Comparison of ENCODE assay signal across 19 mouse cellular contexts in the genomic region with DNA sequence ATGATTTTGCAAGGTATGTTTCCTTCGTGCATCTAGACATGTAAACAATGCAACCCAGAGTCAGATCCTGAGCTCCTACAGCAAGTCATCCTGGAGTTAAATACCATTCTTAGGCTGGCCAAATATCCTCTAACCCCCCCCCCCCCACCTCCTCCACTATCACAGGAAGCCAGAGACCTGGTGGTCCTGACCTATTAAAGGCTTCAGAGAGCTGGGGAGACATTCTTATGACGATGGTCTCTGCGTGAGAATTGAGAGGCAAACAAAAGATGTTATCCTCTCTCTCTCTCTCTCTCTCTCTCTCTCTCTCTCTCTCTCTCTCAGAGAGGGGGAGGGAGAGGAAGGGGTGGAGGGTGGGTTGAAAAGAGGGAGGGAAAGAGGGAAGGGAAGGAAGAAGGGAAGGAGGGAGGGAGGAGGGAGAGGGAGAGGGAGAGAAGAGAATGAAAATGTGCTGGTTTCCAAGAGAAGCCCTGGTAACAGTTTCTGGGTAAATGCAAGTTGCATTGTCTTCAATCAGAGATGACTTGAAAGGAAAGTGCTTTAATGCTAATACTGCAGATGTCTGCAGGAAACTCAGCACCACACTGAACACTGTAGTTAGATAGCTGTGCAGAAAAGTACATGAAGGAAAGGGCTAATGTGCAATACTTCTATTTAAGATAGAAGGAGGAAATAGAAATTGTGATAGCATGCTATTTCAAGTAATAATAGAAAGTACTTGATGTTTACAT.
A peak's percentile ranks its signal among the peaks of the same experiment; 100 is the strongest.
DNase-seq lines count a peak whose midpoint lies in the region; ATAC-seq and TF ChIP-seq lines count a peak whose summit lies in the region.
"Had no signal": no experiment of that assay in that cellular context is flagged by ENCODE, and none has a peak within 500 bp of the region (broad histone marks: within the 10 kb centered on the region; RNA-seq: fewer than 3 reads in every experiment).

No protein-coding gene starts in this region.

- no peak overlapping the region for H3K4me3 ChIP-seq in lung, embryonic 14.5 days (ENCODE audit: low read depth, low read length)
- H3K4me3 ChIP-seq in embryonic facial prominence, embryonic 10.5 days = no peak overlapping the region
- H3K4me3 ChIP-seq in hindbrain, embryonic 11.5 days (ENCODE audit: low read depth, low read length) = no peak overlapping the region
- H3K4me3 ChIP-seq in midbrain, embryonic 14.5 days (replicated peaks; ENCODE audit: low read depth, low read length) = no peak overlapping the region
- H3K4me3 ChIP-seq: embryonic facial prominence, embryonic 15.5 days; heart, embryonic 12.5 days; liver, embryonic 13.5 days; stomach, embryonic 15.5 days had no signal

- H3K9ac ChIP-seq in lung, embryonic 14.5 days = no peak overlapping the region
- no peak overlapping the region for H3K9ac ChIP-seq in hindbrain, embryonic 11.5 days (ENCODE audit: low read depth, low read length)
- no peak overlapping the region for H3K9ac ChIP-seq in midbrain, embryonic 14.5 days (replicated peaks; ENCODE audit: low read length)
- H3K9ac ChIP-seq: embryonic facial prominence, embryonic 15.5 days; heart, embryonic 12.5 days; liver, embryonic 13.5 days; stomach, embryonic 15.5 days had no signal

- no peak for TF ChIP-seq CTCF in lung, embryonic 14.5 days (IDR thresholded peaks at IDR 0.05; ENCODE audit: low read depth)

- ATAC-seq in lung, embryonic 14.5 days (ENCODE audit: insufficient read depth) = no peak
- no peak for ATAC-seq in hindbrain, embryonic 11.5 days (ENCODE audit: low FRiP score)
- ATAC-seq in midbrain, embryonic 14.5 days (ENCODE audit: low FRiP score, low TSS enrichment) = peak; percentile 55; the same call in 1 of the 2 replicates

- H3K4me1 ChIP-seq in lung, embryonic 14.5 days (ENCODE audit: insufficient read depth) = peaks cover 5% of the 10 kb centered on the region; the same call in 1 of the 2 replicates
- H3K4me1 ChIP-seq in embryonic facial prominence, embryonic 10.5 days = peaks cover 25% of the 10 kb centered on the region
- H3K4me1 ChIP-seq in hindbrain, embryonic 11.5 days (replicated peaks; ENCODE audit: control insufficient read depth, insufficient read depth, low read length) = no peaks in the 10 kb centered on the region
- H3K4me1 ChIP-seq in midbrain, embryonic 14.5 days (ENCODE audit: control insufficient read depth, insufficient read depth, low read length) = peaks cover 16% of the 10 kb centered on the region
- H3K4me1 ChIP-seq: liver, embryonic 13.5 days; stomach, embryonic 15.5 days had no signal

- H3K27me3 ChIP-seq in lung, embryonic 14.5 days (ENCODE audit: insufficient read depth, low read length) = no peaks in the 10 kb centered on the region
- H3K27me3 ChIP-seq in embryonic facial prominence, embryonic 10.5 days (replicated peaks; ENCODE audit: low read depth, poor library complexity, severe bottlenecking) = no peaks in the 10 kb centered on the region
- H3K27me3 ChIP-seq in hindbrain, embryonic 11.5 days (ENCODE audit: control insufficient read depth, insufficient read depth, low read length) = no peaks in the 10 kb centered on the region
- H3K27me3 ChIP-seq in midbrain, embryonic 14.5 days (ENCODE audit: control insufficient read depth, insufficient read depth, low read length) = no peaks in the 10 kb centered on the region
- H3K27me3 ChIP-seq: embryonic facial prominence, embryonic 15.5 days; heart, embryonic 12.5 days; liver, embryonic 13.5 days; stomach, embryonic 15.5 days had no signal

- no peak for DNase-seq in lung, embryonic 14.5 days
- no peak for DNase-seq in lung, postnatal 14 days
- DNase-seq in embryonic facial prominence, embryonic 10.5 days (ENCODE audit: low spot score) = no peak
- peak; percentile 9 for DNase-seq in hindbrain, embryonic 11.5 days (ENCODE audit: low spot score)
- DNase-seq in midbrain, embryonic 14.5 days = peak; percentile 47
- no peak for DNase-seq in spleen, adult 18-20 months
- no peak for DNase-seq in cerebellum, adult 18-20 months
- no peak for DNase-seq in kidney, postnatal 4 days
- DNase-seq: cerebellum, postnatal 25 days; gastrocnemius, postnatal 36 days; heart, postnatal 4 days; kidney, adult 11 months; kidney, postnatal 14 days; liver, embryonic 13.5 days; lung, postnatal 10 days; thymus, postnatal 14 days had no signal

- 15% methylated on average over 3 of the region's 3 CpGs for WGBS in lung, embryonic 14.5 days
- WGBS in embryonic facial prominence, embryonic 10.5 days = 22% methylated on average over 3 of the region's 3 CpGs
- WGBS in hindbrain, embryonic 11.5 days = 27% methylated on average over 3 of the region's 3 CpGs
- 12% methylated on average over 3 of the region's 3 CpGs for WGBS in midbrain, embryonic 14.5 days

- H3K9me3 ChIP-seq in lung, embryonic 14.5 days (ENCODE audit: low read depth, low read length) = no peaks in the 10 kb centered on the region
- H3K9me3 ChIP-seq in embryonic facial prominence, embryonic 10.5 days = no peaks in the 10 kb centered on the region
- no peaks in the 10 kb centered on the region for H3K9me3 ChIP-seq in hindbrain, embryonic 11.5 days (ENCODE audit: control insufficient read depth, low read length)
- H3K9me3 ChIP-seq in midbrain, embryonic 14.5 days (ENCODE audit: control insufficient read depth, low read length) = no peaks in the 10 kb centered on the region
- H3K9me3 ChIP-seq: embryonic facial prominence, embryonic 15.5 days; heart, embryonic 12.5 days; liver, embryonic 13.5 days; stomach, embryonic 15.5 days had no signal

- 0 out of 2 replicates have a peak overlapping the region, but pooled peaks have one; percentile 67 for H3K27ac ChIP-seq in lung, embryonic 14.5 days (ENCODE audit: low read depth)
- peak overlapping the region; percentile 75 for H3K27ac ChIP-seq in embryonic facial prominence, embryonic 10.5 days (replicated peaks)
- no peak overlapping the region for H3K27ac ChIP-seq in hindbrain, embryonic 11.5 days (ENCODE audit: low read depth, low read length)
- H3K27ac ChIP-seq in midbrain, embryonic 14.5 days (replicated peaks; ENCODE audit: low read depth, low read length) = peak overlapping the region; percentile 60
- H3K27ac ChIP-seq: embryonic facial prominence, embryonic 15.5 days; liver, embryonic 13.5 days; stomach, embryonic 15.5 days had no signal

- no peak overlapping the region for H3K4me2 ChIP-seq in lung, embryonic 14.5 days
- H3K4me2 ChIP-seq in hindbrain, embryonic 11.5 days (replicated peaks; ENCODE audit: low read depth, low read length) = no peak overlapping the region
- peak overlapping the region; percentile 21; the same call in 1 of the 2 replicates for H3K4me2 ChIP-seq in midbrain, embryonic 14.5 days (ENCODE audit: low read length)
- H3K4me2 ChIP-seq: embryonic facial prominence, embryonic 15.5 days; heart, embryonic 12.5 days; liver, embryonic 13.5 days; stomach, embryonic 15.5 days had no signal

- no peaks in the 10 kb centered on the region for H3K36me3 ChIP-seq in lung, embryonic 14.5 days (ENCODE audit: insufficient read depth)
- H3K36me3 ChIP-seq in embryonic facial prominence, embryonic 10.5 days (replicated peaks) = no peaks in the 10 kb centered on the region
- no peaks in the 10 kb centered on the region for H3K36me3 ChIP-seq in hindbrain, embryonic 11.5 days (ENCODE audit: control insufficient read depth, insufficient read depth, low read length)
- no peaks in the 10 kb centered on the region for H3K36me3 ChIP-seq in midbrain, embryonic 14.5 days (ENCODE audit: control insufficient read depth, insufficient read depth, low read length)
- H3K36me3 ChIP-seq: embryonic facial prominence, embryonic 15.5 days; heart, embryonic 12.5 days; liver, embryonic 13.5 days; stomach, embryonic 15.5 days had no signal

Comparison
In these comparisons a context has a peak if more than half of its experiments do, and no peak if none do; other contexts are left out.
1. DNase-seq: peak in hindbrain, embryonic 11.5 days (single experiment) and midbrain, embryonic 14.5 days (single experiment); none in lung, embryonic 14.5 days (single experiment), lung, postnatal 14 days (single experiment), embryonic facial prominence, embryonic 10.5 days (single experiment), spleen, adult 18-20 months (0 of 2), cerebellum, adult 18-20 months (0 of 2) and kidney, postnatal 4 days (0 of 2).